Mouse (Mus musculus): ENCODE results near the gene BC037034. TPM values are rescaled to one million over a fixed set of nuclear protein-coding genes. Genes with fewer than 3 reads are reported as not detected.
A peak's percentile ranks its signal among the peaks of the same experiment; 100 is the strongest.

Gene BC037034
- total and polyA plus RNA-seq, 3 experiments: 24.6 to 139 (median 41.8) TPM

DNA sequence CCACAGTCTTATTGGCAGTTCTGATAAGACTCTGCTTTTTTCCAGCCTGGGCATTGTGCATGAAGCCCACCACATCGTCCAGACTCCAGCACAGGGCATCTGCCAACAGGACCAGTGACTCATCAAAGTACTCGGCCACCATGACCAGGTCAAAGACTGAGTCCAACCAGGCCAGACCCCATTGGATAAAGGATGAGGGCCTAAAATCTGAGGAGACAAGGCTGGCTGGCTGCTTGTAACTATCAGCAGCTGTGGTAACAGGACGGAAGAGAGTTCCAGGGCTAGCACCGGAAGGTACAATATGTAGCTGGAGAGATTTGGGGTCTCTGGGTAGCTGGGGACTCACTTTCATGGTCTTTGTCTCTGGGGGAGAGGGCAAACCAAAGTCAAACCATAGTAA lies 1.9 kb upstream of the BC037034 start:
- Histone ChIP-seq H3K4me3 (ENCODE audit: low read depth, low read length) (no peak overlapping the region), H3K4me1 (ENCODE audit: insufficient read depth, low read depth, low read length) (peaks cover 45% of the 10 kb centered on the region), H3K9me3 (replicated peaks) (no peaks in the 10 kb centered on the region), H3K36me3 (replicated peaks) (peaks cover 51% of the 10 kb centered on the region), H3K27me3 (ENCODE audit: insufficient read depth, low read length) (peaks cover 5% of the 10 kb centered on the region)
- ATAC-seq (ENCODE audit: extremely low read depth, insufficient number of reproducible peaks, low FRiP score, poor library complexity, severe bottlenecking) (no peak), DNase-seq (ENCODE audit: low spot score) (no peak)
- TF ChIP-seq GATA2 (IDR thresholded peaks at IDR 0.05; ENCODE audit: borderline replicate concordance, low read depth, low read length) (no peak), TAL1 (conservative IDR thresholded peaks at IDR 0.05; ENCODE audit: low read depth, low read length) (no peak), GATA1 (IDR thresholded peaks at IDR 0.05; ENCODE audit: borderline replicate concordance, low read length) (no peak), CTCF (IDR thresholded peaks at IDR 0.05; ENCODE audit: low read depth, low read length) (no peak), POLR2AphosphoS5 (IDR thresholded peaks at IDR 0.05; ENCODE audit: insufficient replicate concordance, low read depth, low read length) (no peak)

DNA sequence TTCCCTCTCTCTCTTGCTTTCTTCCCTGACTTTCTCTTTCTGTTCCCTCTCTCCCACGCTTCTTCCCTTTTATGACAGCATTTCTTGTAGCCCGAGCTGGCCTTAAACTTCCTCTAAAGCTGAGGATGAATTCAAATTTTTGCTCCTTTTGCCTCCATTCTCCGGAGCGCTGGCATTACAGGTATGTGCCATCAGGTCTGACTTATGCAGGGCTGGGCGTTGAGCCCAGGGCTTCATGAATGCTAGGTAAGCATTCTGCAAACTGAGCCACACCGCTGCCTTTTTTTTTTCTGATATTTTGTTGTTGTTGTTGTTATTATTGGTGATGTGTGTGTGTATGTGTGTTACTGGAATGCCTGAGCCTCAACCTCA lies 360 bp upstream of the BC037034 start:
- TF ChIP-seq GATA2 (IDR thresholded peaks at IDR 0.05; ENCODE audit: borderline replicate concordance, low read depth, low read length): no peak
- TF ChIP-seq TAL1 (conservative IDR thresholded peaks at IDR 0.05; ENCODE audit: low read depth, low read length): no peak
- no peak for TF ChIP-seq GATA1 (IDR thresholded peaks at IDR 0.05; ENCODE audit: borderline replicate concordance, low read length)
- no peak for TF ChIP-seq POLR2AphosphoS5 (IDR thresholded peaks at IDR 0.05; ENCODE audit: insufficient replicate concordance, low read depth, low read length)
- no peak for TF ChIP-seq CTCF (IDR thresholded peaks at IDR 0.05; ENCODE audit: low read depth, low read length)
- Histone ChIP-seq H3K36me3 (replicated peaks) (peaks cover 66% of the 10 kb centered on the region), H3K27me3 (ENCODE audit: insufficient read depth, low read length) (no peaks in the 10 kb centered on the region), H3K4me1 (ENCODE audit: insufficient read depth, low read depth, low read length) (peaks cover 60% of the 10 kb centered on the region), H3K9me3 (replicated peaks) (no peaks in the 10 kb centered on the region), H3K4me3 (ENCODE audit: low read depth, low read length) (peak overlapping the region; percentile 93)
- DNase-seq (ENCODE audit: low spot score) (no peak), ATAC-seq (ENCODE audit: extremely low read depth, insufficient number of reproducible peaks, low FRiP score, poor library complexity, severe bottlenecking) (no peak)

DNA sequence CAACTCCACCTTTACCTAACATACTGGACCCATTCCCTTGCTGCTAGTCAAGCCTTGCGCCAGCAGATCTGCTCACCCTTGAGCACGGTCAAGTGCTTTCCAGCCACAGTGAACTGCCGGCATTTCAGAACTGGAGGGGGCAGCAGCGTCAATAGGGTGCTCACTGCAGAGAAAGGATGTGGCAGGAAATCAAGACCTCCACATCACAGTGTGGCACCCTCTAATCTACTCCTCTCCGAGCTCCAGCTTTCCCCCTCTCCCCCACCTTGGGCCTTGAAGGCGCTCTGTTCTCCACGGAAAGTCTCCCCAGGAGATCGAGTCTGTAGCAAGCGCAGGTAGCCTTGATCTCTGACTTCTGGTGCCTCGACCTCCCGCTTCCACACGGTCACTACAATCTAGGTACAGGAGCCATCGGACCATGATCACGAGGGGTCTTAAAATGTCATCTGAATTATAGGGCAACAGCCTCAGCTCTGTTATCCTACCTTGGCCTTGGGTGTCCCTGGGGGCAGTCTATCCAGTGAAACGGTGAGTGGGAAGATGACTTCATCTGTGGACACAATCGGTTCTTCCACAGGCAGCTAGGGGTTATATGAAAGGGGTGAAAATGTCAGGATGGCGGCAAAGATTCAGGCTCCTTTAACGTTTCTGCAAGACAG lies 1.1 kb downstream of the BC037034 start:
- DNase-seq (ENCODE audit: low spot score): no peak
- Histone ChIP-seq H3K9me3 (replicated peaks) (no peaks in the 10 kb centered on the region), H3K4me1 (ENCODE audit: insufficient read depth, low read depth, low read length) (peaks cover 75% of the 10 kb centered on the region), H3K4me3 (ENCODE audit: low read depth, low read length) (peak overlapping the region; percentile 93), H3K27me3 (ENCODE audit: insufficient read depth, low read length) (no peaks in the 10 kb centered on the region), H3K36me3 (replicated peaks) (peaks cover 77% of the 10 kb centered on the region)
- no peak for TF ChIP-seq GATA2 (IDR thresholded peaks at IDR 0.05; ENCODE audit: borderline replicate concordance, low read depth, low read length)
- TF ChIP-seq TAL1 (conservative IDR thresholded peaks at IDR 0.05; ENCODE audit: low read depth, low read length): no peak
- TF ChIP-seq CTCF (IDR thresholded peaks at IDR 0.05; ENCODE audit: low read depth, low read length): no peak
- no peak for ATAC-seq (ENCODE audit: extremely low read depth, insufficient number of reproducible peaks, low FRiP score, poor library complexity, severe bottlenecking)

DNA sequence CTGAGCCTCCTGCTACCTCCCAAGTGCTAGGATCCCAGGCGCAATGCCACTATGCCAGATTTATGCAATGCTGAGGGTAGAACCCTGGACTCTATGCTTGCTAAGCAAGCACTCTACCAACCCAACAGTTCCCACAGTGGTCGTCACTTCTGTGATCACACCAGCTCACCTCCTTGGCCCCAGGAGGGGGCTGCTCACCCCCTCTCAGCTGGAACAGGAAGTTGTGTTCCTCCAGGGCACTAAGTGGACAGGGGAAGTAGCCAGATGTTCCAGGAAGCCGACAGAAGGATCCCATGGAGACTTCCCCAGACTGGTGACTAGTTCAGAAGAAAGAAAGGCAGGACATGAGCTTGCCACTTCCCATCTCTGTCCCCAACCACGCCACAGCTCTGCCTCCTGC lies 1.8 kb downstream of the BC037034 start:
- peak; percentile 63 for DNase-seq (ENCODE audit: low spot score)
- Histone ChIP-seq H3K36me3 (replicated peaks) (peaks cover 77% of the 10 kb centered on the region), H3K9me3 (replicated peaks) (no peaks in the 10 kb centered on the region), H3K4me3 (ENCODE audit: low read depth, low read length) (peak overlapping the region; percentile 93), H3K27me3 (ENCODE audit: insufficient read depth, low read length) (no peaks in the 10 kb centered on the region), H3K4me1 (ENCODE audit: insufficient read depth, low read depth, low read length) (peaks cover 79% of the 10 kb centered on the region)
- no peak for ATAC-seq (ENCODE audit: extremely low read depth, insufficient number of reproducible peaks, low FRiP score, poor library complexity, severe bottlenecking)
- TF ChIP-seq GATA2 (IDR thresholded peaks at IDR 0.05; ENCODE audit: borderline replicate concordance, low read depth, low read length): no peak
- no peak for TF ChIP-seq GATA1 (IDR thresholded peaks at IDR 0.05; ENCODE audit: borderline replicate concordance, low read length)
- no peak for TF ChIP-seq POLR2AphosphoS5 (IDR thresholded peaks at IDR 0.05; ENCODE audit: insufficient replicate concordance, low read depth, low read length)
- no peak for TF ChIP-seq CTCF (IDR thresholded peaks at IDR 0.05; ENCODE audit: low read depth, low read length)
- TF ChIP-seq TAL1 (conservative IDR thresholded peaks at IDR 0.05; ENCODE audit: low read depth, low read length): no peak

DNA sequence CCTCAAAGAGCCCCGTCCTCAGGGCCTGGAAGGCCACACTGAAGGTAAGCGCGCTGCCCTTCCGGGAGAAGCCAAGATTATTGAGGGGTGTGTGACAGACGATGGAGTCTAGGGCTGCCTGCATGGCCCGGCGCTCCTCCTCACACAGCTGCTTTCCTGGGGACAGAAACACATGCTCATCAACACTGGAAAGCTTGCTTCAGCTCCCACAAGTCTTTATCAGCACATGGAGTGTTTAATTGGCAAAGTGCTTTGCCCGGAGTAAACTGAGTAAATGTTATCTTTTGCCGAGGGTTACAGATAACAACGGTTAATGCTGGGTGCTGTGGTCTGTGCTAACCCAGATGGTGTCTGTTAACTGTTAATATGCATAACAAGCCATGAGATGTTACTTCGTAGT lies 3.0 kb downstream of the BC037034 start:
- DNase-seq (ENCODE audit: low spot score) (peak; percentile 78), ATAC-seq (ENCODE audit: extremely low read depth, insufficient number of reproducible peaks, low FRiP score, poor library complexity, severe bottlenecking) (peak; percentile 67)
- Histone ChIP-seq H3K27me3 (ENCODE audit: insufficient read depth, low read length) (no peaks in the 10 kb centered on the region), H3K9me3 (replicated peaks) (no peaks in the 10 kb centered on the region), H3K4me1 (ENCODE audit: insufficient read depth, low read depth, low read length) (peaks cover 90% of the 10 kb centered on the region), H3K36me3 (replicated peaks) (peaks cover 74% of the 10 kb centered on the region), H3K4me3 (ENCODE audit: low read depth, low read length) (peak overlapping the region; percentile 93; the same call in 1 of the 2 replicates)
- no peak for TF ChIP-seq GATA2 (IDR thresholded peaks at IDR 0.05; ENCODE audit: borderline replicate concordance, low read depth, low read length)
- peak; percentile 77 for TF ChIP-seq TAL1 (conservative IDR thresholded peaks at IDR 0.05; ENCODE audit: low read depth, low read length)
- TF ChIP-seq CTCF (IDR thresholded peaks at IDR 0.05; ENCODE audit: low read depth, low read length): no peak
- TF ChIP-seq GATA1 (IDR thresholded peaks at IDR 0.05; ENCODE audit: borderline replicate concordance, low read length): no peak
- TF ChIP-seq POLR2AphosphoS5 (IDR thresholded peaks at IDR 0.05; ENCODE audit: insufficient replicate concordance, low read depth, low read length): no peak

DNA sequence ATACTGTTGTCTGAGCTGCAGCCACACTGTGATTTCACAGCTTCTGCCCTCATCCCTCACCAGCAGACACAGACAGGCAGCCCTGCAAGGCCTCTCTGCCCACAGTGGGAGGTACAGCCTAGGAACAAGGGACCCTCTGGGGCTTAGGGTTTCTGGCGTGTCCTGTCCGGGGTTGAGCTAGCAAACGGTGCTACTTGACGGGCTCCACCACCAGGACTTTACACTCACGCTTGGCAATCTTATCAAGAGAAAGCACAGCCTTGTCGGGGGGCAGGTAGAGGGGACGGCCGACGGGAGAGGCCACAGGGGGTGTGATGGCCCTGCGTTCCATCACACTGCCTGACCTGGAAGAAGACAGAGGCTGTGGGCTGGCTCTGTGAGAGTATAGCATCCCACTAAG lies 3.8 kb downstream of the BC037034 start:
- Histone ChIP-seq H3K9me3 (replicated peaks) (no peaks in the 10 kb centered on the region), H3K36me3 (replicated peaks) (peaks cover 66% of the 10 kb centered on the region), H3K4me1 (ENCODE audit: insufficient read depth, low read depth, low read length) (peaks cover 86% of the 10 kb centered on the region), H3K4me3 (ENCODE audit: low read depth, low read length) (peak overlapping the region; percentile 69), H3K27me3 (ENCODE audit: insufficient read depth, low read length) (no peaks in the 10 kb centered on the region)
- no peak for TF ChIP-seq POLR2AphosphoS5 (IDR thresholded peaks at IDR 0.05; ENCODE audit: insufficient replicate concordance, low read depth, low read length)
- TF ChIP-seq GATA1 (IDR thresholded peaks at IDR 0.05; ENCODE audit: borderline replicate concordance, low read length): no peak
- no peak for TF ChIP-seq CTCF (IDR thresholded peaks at IDR 0.05; ENCODE audit: low read depth, low read length)
- no peak for TF ChIP-seq TAL1 (conservative IDR thresholded peaks at IDR 0.05; ENCODE audit: low read depth, low read length)
- no peak for TF ChIP-seq GATA2 (IDR thresholded peaks at IDR 0.05; ENCODE audit: borderline replicate concordance, low read depth, low read length)
- DNase-seq (ENCODE audit: low spot score): no peak
- ATAC-seq (ENCODE audit: extremely low read depth, insufficient number of reproducible peaks, low FRiP score, poor library complexity, severe bottlenecking): no peak
